Mouse (Mus musculus) gastrocnemius, postnatal 4 days (tissue): ENCODE measurements around the gene Gm17949. TPM values are rescaled to one million over a fixed set of nuclear protein-coding genes. Genes with fewer than 3 reads are reported as not detected.
"Not testable (repeated sequence)": the region's sequence is repeated elsewhere in the genome, so short reads cannot be mapped to it uniquely, and the experiment has no call there.

Experiments used
- DNase-seq, 2 experiments: peaks; one replicate each; pipeline ENCODE4 v3.0.0; 2021 to 2022; ENCODE audit warnings: low spot score in 2 of 2, mixed read lengths in 2 of 2
- total RNA-seq, 2 experiments: library from RNA; stranded (reverse); gene quantifications; 2 replicates each; pipeline ENCODE4 v1.2.3; 2021

Gene Gm17949
- total RNA-seq, 2 experiments from 2014 or later, result not detected

- no peak for DNase-seq
Observed at GRCm38 (mm10) chr17:57032854-57033253, 21.6 kb downstream of the Gm17949 start.

GRCm38 (mm10) chr17:57038978-57039377 lies 27.7 kb downstream of the Gm17949 start:
- DNase-seq, result no peak

GRCm38 (mm10) chr17:57041554-57041953 lies 30.3 kb downstream of the Gm17949 start, which contains the start of gene Slc25a41:
Gene Slc25a41 (minus strand): TSS chr17:57041654.
- no peak for DNase-seq

- no peak for DNase-seq
Observed at GRCm38 (mm10) chr17:57047406-57047805, 36.1 kb downstream of the Gm17949 start.

GRCm38 (mm10) chr17:57048816-57049215 lies 37.5 kb downstream of the Gm17949 start:
- DNase-seq, result no peak

GRCm38 (mm10) chr17:57051679-57052078 lies 40.4 kb downstream of the Gm17949 start:
- DNase-seq, result not testable (repeated sequence)

GRCm38 (mm10) chr17:57056246-57056645 lies 45.0 kb downstream of the Gm17949 start:
- no peak for DNase-seq

GRCm38 (mm10) chr17:57058891-57059485 lies 47.7 kb downstream of the Gm17949 start, which contains the start of gene Crb3:
Gene Crb3 (plus strand): TSS chr17:57059105.
- peak in 1 of 2 experiments; percentile 38 for DNase-seq

GRCm38 (mm10) chr17:57059486-57059977 lies 48.3 kb downstream of the Gm17949 start, which contains the start of gene Slc25a23:
Gene Slc25a23 (minus strand): TSS chr17:57059863.
- peak; percentile 53 to 78 for DNase-seq

- DNase-seq, result peak; percentile 78 to 93
Observed at GRCm38 (mm10) chr17:57060231-57060801, 49.0 kb downstream of the Gm17949 start.

GRCm38 (mm10) chr17:57061069-57061468 lies 49.8 kb downstream of the Gm17949 start:
- no peak for DNase-seq

GRCm38 (mm10) chr17:57062011-57062521 lies 50.8 kb downstream of the Gm17949 start:
- DNase-seq, result no peak

GRCm38 (mm10) chr17:57062548-57062947 lies 51.3 kb downstream of the Gm17949 start:
- no peak for DNase-seq

GRCm38 (mm10) chr17:57063031-57063430 lies 51.8 kb downstream of the Gm17949 start:
- DNase-seq, result no peak

GRCm38 (mm10) chr17:57066908-57067307 lies 55.6 kb downstream of the Gm17949 start:
- no peak for DNase-seq

GRCm38 (mm10) chr17:57070272-57070671 lies 59.0 kb downstream of the Gm17949 start:
- DNase-seq, result no peak

GRCm38 (mm10) chr17:57070699-57071098 lies 59.4 kb downstream of the Gm17949 start:
- DNase-seq, result no peak

Other genes with a start within 250 kb of the Gm17949 start
- 10 to 100 TPM; 21.6 to 21.7 TPM for gene Dus3l, start 246.7 kb upstream of the Gm17949 start, total RNA-seq
- under 1 TPM; 0.47 to 0.49 TPM for gene Prr22, start 241.2 kb upstream of the Gm17949 start, total RNA-seq
- gene Rfx2, start 180.5 kb upstream of the Gm17949 start, total RNA-seq, result 10 to 100 TPM in 1 of 2 experiments, 1 to 10 TPM in 1; 8.2 to 10.6 TPM
- gene Acsbg2, start 137.0 kb upstream of the Gm17949 start, total RNA-seq, result not detected
- gene 1700061G19Rik, start 136.0 kb upstream of the Gm17949 start, total RNA-seq, result not detected
- 10 to 100 TPM; 23.9 to 27.2 TPM for gene Mllt1, start 76.1 kb upstream of the Gm17949 start, total RNA-seq
- gene Acer1, start 29.3 kb upstream of the Gm17949 start, total RNA-seq, result not detected
- gene Clpp, start 21.2 kb upstream of the Gm17949 start, total RNA-seq, result 10 to 100 TPM; 35.6 to 41.4 TPM
- gene Alkbh7, start 14.1 kb upstream of the Gm17949 start, total RNA-seq, result 10 to 100 TPM; 36.6 to 37.0 TPM
- not detected for gene Pspn, start 11.5 kb upstream of the Gm17949 start, total RNA-seq
- gene Gtf2f1, start 181 bp upstream of the Gm17949 start, total RNA-seq, result 10 to 100 TPM; 31.9 to 34.9 TPM
- gene Khsrp, start 20.1 kb downstream of the Gm17949 start, total RNA-seq, result 10 to 100 TPM; 87.0 to 87.7 TPM
- gene Slc25a41, start 30.2 kb downstream of the Gm17949 start, total RNA-seq, result not detected
- gene Crb3, start 47.6 kb downstream of the Gm17949 start, total RNA-seq, result under 1 TPM; 0.49 to 0.67 TPM
- 10 to 100 TPM; 35.5 to 35.7 TPM for gene Slc25a23, start 48.4 kb downstream of the Gm17949 start, total RNA-seq
- gene Dennd1c, start 67.0 kb downstream of the Gm17949 start, total RNA-seq, result 1 to 10 TPM; 2.1 TPM
- gene Tubb4a, start 76.3 kb downstream of the Gm17949 start, total RNA-seq, result 1 to 10 TPM; 4.0 to 4.8 TPM
- gene Tnfsf9, start 93.9 kb downstream of the Gm17949 start, total RNA-seq, result 1 to 10 TPM; 1.3 to 1.4 TPM
- not detected for gene Cd70, start 138.3 kb downstream of the Gm17949 start, total RNA-seq
- gene Tnfsf14, start 182.7 kb downstream of the Gm17949 start, total RNA-seq, result not detected
- 10 to 100 TPM in 1 of 2 experiments, 1 to 10 TPM in 1; 5.3 to 19.8 TPM for gene C3, start 216.7 kb downstream of the Gm17949 start, total RNA-seq
- gene Gpr108, start 237.0 kb downstream of the Gm17949 start, total RNA-seq, result 10 to 100 TPM; 24.8 to 25.6 TPM
- gene Trip10, start 238.0 kb downstream of the Gm17949 start, total RNA-seq, result 10 to 100 TPM; 61.0 to 81.5 TPM